Mouse (Mus musculus) left cerebral cortex, adult 11 months (tissue): ENCODE data around the gene Dapl1.

Source experiments
- DNase-seq: peaks from one replicate; pipeline ENCODE4 v3.0.0; 2022; ENCODE audit warnings: low spot score

The Dapl1 gene

GRCm38 (mm10) chr2:59471051-59471948, 13.2 kb upstream of the Dapl1 start:
- no peak for DNase-seq

DNA sequence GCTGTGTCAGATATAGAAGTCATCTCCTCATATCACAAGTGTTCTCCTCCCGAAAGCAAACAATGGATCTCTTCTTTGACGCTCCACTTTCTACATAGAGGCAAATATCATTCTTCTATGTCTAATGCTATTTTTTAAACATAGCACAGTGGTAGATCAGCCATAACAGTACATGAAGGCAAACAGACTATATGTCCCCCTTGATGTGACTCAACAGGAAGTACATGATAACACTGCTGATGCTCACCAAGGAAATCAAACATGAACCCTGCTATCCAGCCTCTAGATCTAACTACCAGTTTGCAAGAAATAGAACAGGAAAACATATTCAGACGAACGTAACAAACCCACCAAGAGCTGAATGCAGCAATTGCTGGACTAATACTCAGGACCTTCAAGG, 10.1 kb upstream of the Dapl1 start:
- no peak for DNase-seq

GRCm38 (mm10) chr2:59485080-59485479, 627 bp downstream of the Dapl1 start:
- no peak for DNase-seq

GRCm38 (mm10) chr2:59485657-59486056, 1.2 kb downstream of the Dapl1 start:
- DNase-seq = no peak

DNA sequence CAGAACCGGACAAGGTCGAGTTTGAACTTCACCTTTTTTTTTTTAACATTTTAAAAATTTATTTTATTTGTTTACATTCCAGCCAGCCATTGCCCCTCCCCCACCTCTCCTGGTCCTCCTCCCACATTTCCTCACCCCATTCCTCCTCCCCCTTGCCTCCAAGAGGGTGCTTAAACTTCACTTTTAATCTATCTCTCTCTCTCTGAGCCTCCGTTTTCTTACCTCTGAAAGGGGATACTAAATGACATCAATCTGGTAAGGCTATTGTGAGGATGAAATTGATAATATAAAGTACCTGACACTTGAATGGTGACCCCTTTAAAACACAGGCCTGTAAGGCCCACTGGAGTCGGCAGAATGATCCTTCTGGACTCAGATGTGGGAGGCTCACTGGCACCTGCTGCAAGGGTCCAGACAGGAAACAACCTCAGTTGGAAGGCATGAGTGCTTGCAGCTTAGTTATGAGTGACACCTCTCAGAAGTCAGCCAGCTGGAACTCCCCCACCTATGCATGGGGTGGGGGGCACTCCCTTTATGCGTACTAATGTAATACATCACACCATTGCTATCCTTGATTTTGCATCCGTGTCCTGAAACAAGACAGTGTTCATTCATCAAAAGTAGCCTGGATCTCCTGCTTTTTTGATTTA, 1.9 kb downstream of the Dapl1 start:
- DNase-seq = no peak

GRCm38 (mm10) chr2:59488235-59488634, 3.8 kb downstream of the Dapl1 start:
- no peak for DNase-seq

GRCm38 (mm10) chr2:59490353-59490752, 5.9 kb downstream of the Dapl1 start:
- DNase-seq = no peak

DNA sequence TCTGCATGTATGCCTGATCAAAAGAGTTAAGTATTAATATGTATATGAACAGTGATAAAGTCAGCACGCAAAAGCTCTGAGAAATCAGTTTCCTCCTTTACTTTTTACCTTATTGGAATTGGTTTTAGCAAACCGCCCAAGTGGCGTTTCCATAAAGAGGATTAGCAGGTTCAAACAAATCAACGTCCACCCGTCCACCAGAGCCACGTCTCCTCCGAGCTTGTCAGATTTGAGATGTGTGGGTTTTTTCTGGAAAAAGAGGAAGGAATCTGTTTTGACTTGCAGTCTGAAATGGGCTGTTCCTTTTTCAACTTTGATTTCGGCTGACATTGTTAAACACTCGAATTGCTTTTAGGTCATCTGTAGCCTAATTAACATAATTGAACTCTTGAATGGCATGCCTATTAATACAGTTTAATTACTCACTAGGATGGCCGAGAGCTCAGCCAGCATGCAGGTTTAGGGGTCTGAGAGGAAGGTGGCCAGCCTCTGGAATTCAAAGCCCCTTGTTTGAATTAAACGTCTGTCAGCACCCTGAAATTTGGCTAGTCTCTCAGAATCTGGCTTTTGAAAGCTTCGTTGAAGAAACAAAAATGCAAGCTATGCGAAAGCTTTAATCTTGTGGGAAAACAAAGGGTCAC, 9.1 kb downstream of the Dapl1 start:
- DNase-seq = no peak

DNA sequence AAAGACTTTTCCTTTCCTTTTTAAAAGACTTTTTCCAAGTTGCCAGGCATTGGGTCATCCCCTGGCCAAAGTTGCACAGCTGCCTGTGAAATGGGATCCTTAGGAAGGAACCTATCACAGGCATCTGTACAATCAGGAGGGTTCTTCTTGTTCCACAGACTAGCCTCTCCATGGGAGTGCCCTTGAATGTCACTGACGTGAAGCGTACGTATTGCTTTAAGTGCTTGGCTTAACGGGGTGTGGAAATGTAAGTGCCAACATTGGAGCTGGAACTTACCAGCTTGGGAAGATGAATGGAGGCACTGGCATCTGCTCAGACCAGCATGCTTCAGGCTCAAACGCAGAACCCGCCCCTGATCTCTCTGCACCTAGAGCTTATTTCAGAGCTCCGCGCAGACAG, 14.7 kb downstream of the Dapl1 start:
- DNase-seq = no peak

- no peak for DNase-seq
These were observed 15.3 kb downstream of the Dapl1 start for GRCm38 (mm10) chr2:59499717-59500116.

DNA sequence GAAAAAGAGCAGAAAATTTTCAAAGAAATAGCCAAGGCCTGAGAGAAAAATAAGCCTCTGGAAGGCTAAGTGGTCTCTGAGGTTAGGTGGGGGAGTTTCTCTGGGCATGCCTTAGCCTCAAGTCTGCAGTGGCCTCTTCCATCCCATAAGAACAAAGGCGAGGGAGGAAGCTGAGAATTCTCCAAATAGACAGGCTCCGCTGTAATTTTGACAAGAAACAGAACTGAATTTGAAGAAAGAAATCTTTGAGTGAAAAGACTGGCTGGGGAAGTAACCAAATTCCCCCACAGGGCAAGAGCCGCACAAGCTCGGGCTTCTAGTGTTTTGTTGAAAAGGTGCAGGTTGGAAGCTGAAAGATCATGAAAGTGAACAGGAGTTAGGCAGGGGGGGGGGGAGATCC, 24.6 kb downstream of the Dapl1 start:
- DNase-seq = no peak

DNA sequence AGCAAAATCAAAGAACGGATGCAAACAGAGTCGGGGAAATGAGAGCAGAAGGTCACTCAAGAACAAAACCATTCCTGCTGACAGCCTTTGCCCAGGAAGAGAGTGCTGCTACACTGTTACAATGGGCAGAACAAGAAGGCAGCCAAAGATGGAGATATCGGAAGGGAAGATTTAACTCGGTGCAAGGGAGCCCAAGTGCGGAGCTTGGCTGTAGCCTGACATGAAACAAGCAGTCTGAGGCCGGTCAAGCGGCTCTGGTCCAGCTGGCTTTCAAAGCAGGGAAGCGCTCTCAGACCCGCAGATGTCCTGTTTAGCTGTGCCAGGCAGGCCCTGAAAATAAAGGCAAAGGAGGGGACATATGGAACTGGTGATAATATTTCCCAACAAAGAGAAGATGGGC, 26.0 kb downstream of the Dapl1 start:
- no peak for DNase-seq

- DNase-seq = no peak
These were observed 26.4 kb downstream of the Dapl1 start for GRCm38 (mm10) chr2:59510882-59511281.

- DNase-seq = no peak
These were observed 36.2 kb downstream of the Dapl1 start for GRCm38 (mm10) chr2:59520663-59521062.

DNA sequence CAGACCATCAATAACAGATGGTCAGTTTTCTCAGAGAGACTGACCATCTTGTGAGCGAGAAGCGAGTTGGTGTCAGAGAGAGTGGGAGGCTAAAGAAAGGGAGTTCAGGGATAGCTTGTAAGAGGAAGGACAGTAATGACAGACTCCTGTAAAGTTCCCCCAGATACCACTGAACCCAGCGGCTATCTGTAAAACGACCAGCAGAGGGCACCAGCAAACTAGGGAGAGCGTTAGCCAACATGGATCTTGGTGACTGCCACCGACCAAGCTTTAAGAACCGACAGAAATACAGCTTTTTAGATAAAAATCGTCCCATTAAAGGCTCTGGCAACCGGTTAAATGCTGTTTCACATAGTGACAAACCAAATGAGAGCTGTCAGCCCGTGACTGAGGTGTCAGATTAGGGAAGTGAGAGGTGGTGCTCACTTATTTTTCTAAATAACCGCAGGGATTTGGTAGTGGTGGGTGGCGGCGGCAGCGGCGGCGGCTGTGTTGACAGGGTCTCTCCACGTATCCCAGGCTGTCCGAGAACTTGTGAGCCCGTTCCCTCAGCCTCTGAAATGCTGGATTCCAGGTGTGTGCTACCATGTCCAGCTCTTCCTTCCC, 37.7 kb downstream of the Dapl1 start:
- DNase-seq = peak; percentile 41

- no peak for DNase-seq
These were observed 39.1 kb downstream of the Dapl1 start for GRCm38 (mm10) chr2:59523526-59523925.

- no peak for DNase-seq
These were observed 42.4 kb downstream of the Dapl1 start for GRCm38 (mm10) chr2:59526893-59527292.

GRCm38 (mm10) chr2:59529574-59530080, 45.2 kb downstream of the Dapl1 start:
- DNase-seq = no peak

GRCm38 (mm10) chr2:59530811-59531210, 46.4 kb downstream of the Dapl1 start:
- DNase-seq = peak; percentile 24

GRCm38 (mm10) chr2:59532999-59533398, 48.5 kb downstream of the Dapl1 start:
- no peak for DNase-seq

GRCm38 (mm10) chr2:59533504-59533903, 49.1 kb downstream of the Dapl1 start:
- DNase-seq = no peak
